Mouse (Mus musculus) spleen, postnatal 4 days (tissue): Measurements from ENCODE around the gene Psmd14.

ENCODE experiments used
- DNase-seq, 2 experiments: peaks; one replicate each; pipeline ENCODE4 v3.0.0; 2022; ENCODE audit warnings: low spot score in 2 of 2

Gene Psmd14

GRCm38 (mm10) chr2:61711108-61712040 is at the start of gene Psmd14:
Gene Psmd14, plus strand, starts transcription at chr2:61711694.
- DNase-seq, result peak; percentile 84 to 94

DNA sequence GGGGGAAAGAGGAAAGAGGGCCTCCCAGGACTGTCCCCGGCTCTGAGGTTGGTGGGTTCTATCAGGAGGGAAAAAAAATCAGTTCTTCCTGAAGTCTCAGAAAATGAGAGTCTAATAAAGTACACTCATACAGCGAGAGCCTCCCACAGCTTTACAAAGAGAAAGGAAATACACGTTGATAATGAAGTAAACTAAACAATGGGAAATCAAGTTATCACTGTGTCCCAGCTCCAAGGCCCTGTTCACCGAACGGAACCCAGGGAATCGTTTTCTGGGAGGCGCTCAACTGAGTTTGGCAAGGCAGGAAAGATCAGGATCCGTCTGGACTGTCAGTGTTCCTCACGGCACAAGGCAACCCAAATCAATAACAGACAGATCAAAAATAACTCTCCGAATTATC is 48.7 kb upstream of the Psmd14 start:
- DNase-seq, result no peak

DNA sequence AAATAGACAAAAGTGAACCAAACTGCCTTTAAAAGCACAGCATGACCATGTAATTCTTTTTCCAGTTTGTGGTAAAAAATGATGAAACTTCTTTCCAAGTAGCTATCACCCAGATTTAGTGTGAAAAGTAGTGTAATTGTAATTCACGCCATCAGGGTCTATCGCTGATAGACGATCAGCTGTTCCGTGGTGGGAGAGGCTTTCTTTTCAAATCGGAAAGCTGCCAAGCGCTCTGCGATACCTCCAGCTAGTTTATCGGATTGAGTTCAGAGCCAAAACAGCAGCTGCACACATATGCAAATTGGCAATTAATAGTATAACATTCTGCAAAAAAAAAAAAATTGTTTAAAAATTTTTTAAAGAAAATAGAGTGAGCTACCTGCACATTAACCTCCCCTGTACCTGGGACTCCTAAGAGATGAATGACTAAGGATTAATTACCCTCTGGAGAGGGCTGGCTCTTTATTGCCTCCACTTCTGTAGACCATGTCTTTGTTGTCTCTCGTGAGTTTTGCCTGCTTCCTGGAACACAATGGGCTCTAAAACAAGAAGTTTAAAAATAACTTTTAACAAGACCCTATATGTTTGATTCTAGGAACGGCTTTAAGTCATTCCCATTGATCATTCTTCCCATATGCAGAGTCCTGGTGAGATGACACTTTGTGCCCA is 47.8 kb upstream of the Psmd14 start:
- DNase-seq, result no peak

DNA sequence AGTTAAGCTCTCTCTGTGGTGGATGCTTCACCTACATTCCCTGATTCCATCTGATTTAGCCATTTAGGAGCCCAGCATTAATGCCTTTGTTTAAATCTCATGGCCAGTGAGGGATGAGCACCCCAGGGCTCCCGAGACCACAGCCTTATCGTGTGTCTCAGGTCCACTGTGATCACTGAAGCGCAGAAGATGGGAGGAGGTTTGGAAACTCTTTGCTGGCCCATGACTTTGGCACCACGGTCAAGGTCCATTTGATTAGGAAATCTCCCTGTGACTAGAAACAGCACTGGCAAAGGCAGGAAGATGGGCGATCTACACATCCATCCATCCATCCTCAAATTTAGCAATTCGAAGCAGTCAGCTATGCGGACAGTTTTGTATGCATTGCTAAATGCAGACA is 44.1 kb upstream of the Psmd14 start:
- DNase-seq, result no peak

GRCm38 (mm10) chr2:61668260-61668659 is 43.2 kb upstream of the Psmd14 start:
- peak; percentile 50 to 78 for DNase-seq

GRCm38 (mm10) chr2:61674555-61674954 is 36.9 kb upstream of the Psmd14 start:
- DNase-seq, result no peak

DNA sequence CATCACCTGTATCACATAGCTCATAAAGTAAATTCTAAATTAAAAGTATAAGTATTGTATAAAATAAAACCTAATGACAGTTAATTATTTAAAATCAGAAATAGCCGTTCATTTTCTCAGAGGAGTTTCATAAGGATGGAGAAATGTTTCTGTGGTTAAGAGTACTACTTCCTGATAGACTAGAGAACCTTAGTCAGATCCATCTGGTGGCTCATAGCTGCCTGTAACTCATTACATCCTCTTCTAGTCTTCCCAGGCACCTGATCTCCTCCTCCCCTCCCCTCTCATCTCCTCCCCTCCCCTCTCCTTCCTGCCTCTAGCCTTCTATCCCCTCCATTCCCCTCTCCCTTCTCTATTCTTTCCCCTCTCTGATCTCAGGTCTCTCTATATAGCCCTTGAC is 29.9 kb upstream of the Psmd14 start:
- no peak for DNase-seq

GRCm38 (mm10) chr2:61686533-61686932 is 25.0 kb upstream of the Psmd14 start:
- DNase-seq, result no peak

DNA sequence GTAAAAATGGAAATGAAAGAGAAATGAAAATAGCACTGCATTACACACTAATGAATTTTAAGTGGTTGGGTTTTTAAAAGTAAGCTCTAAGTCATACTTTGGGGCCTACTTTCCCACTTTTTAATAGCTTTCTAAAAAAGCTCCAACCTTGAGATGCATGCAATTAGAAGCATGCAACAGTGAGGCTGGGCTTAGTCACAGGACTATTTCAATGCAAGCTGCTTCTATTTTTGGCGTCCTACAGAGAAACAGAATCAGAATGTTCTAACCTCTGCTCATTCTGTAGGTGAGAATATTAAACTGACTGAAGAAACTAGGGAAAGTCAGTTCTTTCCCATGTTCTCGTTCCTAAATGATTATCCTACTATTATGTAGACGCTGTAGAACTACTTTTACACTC is 22.4 kb upstream of the Psmd14 start:
- DNase-seq, result no peak

- DNase-seq, result no peak
Observed at GRCm38 (mm10) chr2:61709570-61709969, 1.9 kb upstream of the Psmd14 start.

GRCm38 (mm10) chr2:61712526-61712925 is 1.0 kb downstream of the Psmd14 start:
- DNase-seq, result no peak

DNA sequence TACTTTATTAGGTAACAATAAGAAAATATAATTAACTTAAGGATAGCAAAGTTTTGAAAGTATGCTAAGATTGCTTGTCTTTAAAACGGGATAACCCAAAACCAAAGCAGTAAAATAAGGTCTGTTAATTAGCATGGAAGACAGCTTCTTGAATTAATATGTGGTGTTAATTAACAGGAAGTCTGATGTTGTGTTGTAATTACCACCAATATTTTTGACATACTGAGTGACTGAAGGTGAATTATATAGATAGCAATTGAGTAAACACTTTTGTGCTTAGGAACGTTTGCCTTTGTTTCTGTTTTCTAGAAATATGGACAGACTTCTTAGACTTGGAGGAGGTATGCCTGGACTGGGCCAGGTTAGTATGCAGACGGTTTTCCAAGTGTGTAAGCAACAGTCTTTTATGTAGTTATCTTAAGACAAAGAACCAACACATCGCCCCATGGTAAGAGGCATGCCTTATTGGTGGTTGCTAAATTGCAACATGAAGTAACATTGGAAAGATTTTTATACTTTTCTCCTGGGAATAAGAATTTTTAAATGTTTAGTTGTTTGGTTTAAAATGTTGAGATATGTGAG is 11.0 kb downstream of the Psmd14 start:
- no peak for DNase-seq

DNA sequence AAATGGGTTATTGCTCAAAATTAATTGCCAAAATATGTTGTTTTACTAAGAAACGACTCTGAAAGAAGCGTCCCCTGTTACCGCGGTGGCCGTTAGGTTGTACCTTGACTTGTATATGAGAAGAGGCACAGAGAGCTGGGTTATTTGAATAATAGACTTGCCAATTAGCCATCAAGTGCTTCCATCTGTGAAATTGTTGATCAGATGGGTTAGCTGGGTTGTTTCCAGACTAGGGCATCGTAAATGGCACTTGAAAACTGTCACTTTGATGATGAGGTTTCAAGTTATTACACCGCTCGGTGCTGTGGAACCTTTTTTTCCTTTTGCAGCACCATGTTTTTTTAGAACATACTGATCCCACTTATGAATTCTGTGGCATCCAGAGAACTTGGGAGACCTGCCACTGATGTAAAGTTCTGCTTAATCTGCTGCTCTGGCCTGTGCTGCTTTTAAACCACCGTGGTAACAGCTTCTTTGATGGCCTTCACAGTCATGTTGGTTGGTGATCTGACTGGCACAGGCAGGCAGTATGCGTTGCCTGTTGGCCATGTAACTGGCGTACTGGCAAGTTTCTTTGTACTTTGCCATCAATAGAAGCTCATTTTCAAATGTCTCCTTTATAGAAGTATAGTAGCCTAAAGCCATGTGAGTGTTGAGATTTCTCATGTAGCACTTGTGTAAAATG is 21.4 kb downstream of the Psmd14 start:
- no peak for DNase-seq

GRCm38 (mm10) chr2:61734175-61734574 is 22.7 kb downstream of the Psmd14 start:
- DNase-seq, result no peak

DNA sequence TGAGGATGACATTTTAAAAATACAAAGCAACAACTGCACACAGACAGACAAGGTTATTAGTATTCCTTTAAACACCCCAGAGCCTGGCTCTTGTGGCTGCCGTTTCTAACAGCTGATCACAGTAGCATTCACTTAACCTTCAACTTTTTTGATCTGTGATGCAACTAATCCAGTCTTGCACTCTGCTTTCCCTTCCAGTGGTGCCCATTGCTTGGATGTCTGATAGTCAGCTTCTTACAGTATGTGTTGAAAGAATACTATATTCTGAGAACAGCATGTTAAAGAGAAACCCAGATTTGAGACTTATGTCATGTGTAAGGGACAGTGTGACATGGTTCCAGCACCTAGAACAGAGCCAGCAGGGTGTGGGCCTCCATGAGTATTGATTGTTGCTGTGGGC is 34.6 kb downstream of the Psmd14 start:
- no peak for DNase-seq

GRCm38 (mm10) chr2:61746580-61746979 is 35.1 kb downstream of the Psmd14 start:
- DNase-seq, result no peak

DNA sequence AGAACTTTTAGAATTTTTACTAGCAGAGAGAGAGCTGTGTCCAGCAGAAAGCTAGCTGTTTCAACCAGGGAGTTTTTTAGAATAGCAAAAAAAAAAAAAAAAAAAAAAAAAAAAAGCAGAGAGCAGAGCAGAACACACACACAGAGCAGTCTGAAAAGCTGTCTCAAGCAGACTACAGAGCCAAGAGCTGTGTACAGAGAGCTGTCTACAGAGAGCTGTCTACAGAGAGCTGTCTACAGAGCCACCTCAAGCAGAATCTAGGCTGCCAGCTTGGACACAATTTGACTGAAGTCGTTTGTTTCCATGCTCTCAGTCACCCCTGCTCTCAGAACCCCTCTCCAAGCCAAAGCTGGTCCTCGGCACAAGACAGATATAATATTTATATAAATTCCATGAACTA is 35.9 kb downstream of the Psmd14 start:
- DNase-seq, result no peak

GRCm38 (mm10) chr2:61750702-61751101 is 39.2 kb downstream of the Psmd14 start:
- DNase-seq, result no peak

- DNase-seq, result no peak
Observed at GRCm38 (mm10) chr2:61751286-61751685, 39.8 kb downstream of the Psmd14 start.

DNA sequence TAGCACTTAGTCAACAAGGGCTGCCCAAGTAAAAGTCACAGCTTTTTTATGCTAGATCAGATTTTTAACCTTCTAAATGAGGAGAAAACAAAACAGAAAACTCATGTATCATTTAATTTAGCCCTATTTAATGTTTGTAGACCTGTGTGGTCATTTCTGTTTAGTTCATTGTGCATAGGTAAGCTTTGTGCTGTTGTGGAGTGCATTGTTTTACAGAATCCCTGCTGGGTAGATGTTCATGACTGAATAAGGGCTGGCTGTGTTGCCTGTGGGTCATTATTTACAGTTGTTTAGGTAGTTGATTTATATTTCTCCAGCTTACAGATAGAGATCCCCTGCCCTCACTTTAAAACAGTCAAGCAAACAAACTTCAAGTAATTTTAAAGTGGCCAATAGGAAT is 40.9 kb downstream of the Psmd14 start:
- no peak for DNase-seq

GRCm38 (mm10) chr2:61754989-61755388 is 43.5 kb downstream of the Psmd14 start:
- no peak for DNase-seq

DNA sequence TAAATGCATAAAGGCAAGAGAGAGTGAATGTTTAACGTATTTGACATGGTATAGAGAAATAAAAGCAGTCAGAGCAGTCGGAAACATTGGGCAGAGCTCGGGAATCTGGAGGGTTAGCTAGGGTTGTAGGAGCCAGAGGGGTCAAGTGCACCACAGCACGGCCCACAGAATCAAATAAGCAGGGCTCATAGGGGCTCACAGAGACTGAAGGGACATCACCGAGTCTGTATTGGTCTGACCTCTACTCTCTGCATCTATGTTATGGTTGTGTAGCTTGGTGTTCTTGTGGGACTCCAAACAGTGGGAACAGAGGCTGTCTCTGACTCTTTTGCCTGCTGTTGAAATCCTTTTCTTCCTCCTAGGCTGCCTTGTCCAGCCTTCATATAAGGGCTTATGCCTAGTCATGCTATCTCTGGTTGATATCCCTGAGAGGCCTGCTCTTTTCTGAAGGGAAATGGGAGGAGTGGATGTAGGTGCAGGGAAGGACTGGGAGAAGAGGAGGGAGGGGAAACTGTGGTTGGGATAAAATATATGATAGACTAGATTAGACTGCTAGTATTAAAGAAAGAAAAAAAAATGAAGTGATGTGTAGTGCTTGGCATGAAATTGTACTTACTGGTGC is 47.9 kb downstream of the Psmd14 start:
- no peak for DNase-seq
